Mouse (Mus musculus): ENCODE results near the gene Phf20. TPM values are rescaled to one million over a fixed set of nuclear protein-coding genes. Genes with fewer than 3 reads are reported as not detected.

The Phf20 gene
- polyA plus RNA-seq, 2 experiments: 2.9 to 10.1 TPM

- H3K27me3 ChIP-seq (ENCODE audit: control insufficient read depth, insufficient read depth, low read length): no peaks in the 10 kb centered on the region
- peak overlapping the region; percentile 23; the same call in 1 of the 2 replicates for H3K4me2 ChIP-seq (ENCODE audit: low read depth)
- H3K4me3 ChIP-seq (ENCODE audit: insufficient read depth in 1 of 2, low read depth in 2 of 2, low read length in 2 of 2): no peak overlapping the region; a peak in 1 of 4 replicates
- H3K9ac ChIP-seq (replicated peaks): no peak overlapping the region
- WGBS (ENCODE audit: insufficient replicate concordance): 77% methylated on average over 6 of the region's 6 CpGs
- DNase-seq (ENCODE audit: low read depth in 3 of 3, low spot score in 3 of 3) (no peak), ATAC-seq (ENCODE audit: insufficient read depth) (no peak)
- H3K27ac ChIP-seq: no peak overlapping the region
- H3K36me3 ChIP-seq (replicated peaks; ENCODE audit: control insufficient read depth, insufficient read depth, low read depth): peaks cover 56% of the 10 kb centered on the region
- no peaks in the 10 kb centered on the region for H3K9me3 ChIP-seq (ENCODE audit: control insufficient read depth, low read length)
- no peak for TF ChIP-seq CTCF (IDR thresholded peaks at IDR 0.05; ENCODE audit: low read depth)
- TF ChIP-seq EP300 (IDR thresholded peaks at IDR 0.05; ENCODE audit: low read depth): no peak
- peaks cover 9 to 19% of the 10 kb centered on the region in 2 experiments for H3K4me1 ChIP-seq (replicated peaks; ENCODE audit: control insufficient read depth in 2 of 2, insufficient read depth in 2 of 2, low read length in 1 of 2)
These were observed 19.2 kb upstream of the Phf20 start for GRCm38 (mm10) chr2:156177079-156177478.

GRCm38 (mm10) chr2:156177651-156178050, 18.6 kb upstream of the Phf20 start:
- TF ChIP-seq EP300 (IDR thresholded peaks at IDR 0.05; ENCODE audit: low read depth): no peak
- no peak for TF ChIP-seq CTCF (IDR thresholded peaks at IDR 0.05; ENCODE audit: low read depth)
- no peaks in the 10 kb centered on the region for H3K9me3 ChIP-seq (ENCODE audit: control insufficient read depth, low read length)
- peaks cover 51% of the 10 kb centered on the region for H3K36me3 ChIP-seq (replicated peaks; ENCODE audit: control insufficient read depth, insufficient read depth, low read depth)
- no peaks in the 10 kb centered on the region for H3K27me3 ChIP-seq (ENCODE audit: control insufficient read depth, insufficient read depth, low read length)
- 66% methylated on average over 7 of the region's 7 CpGs for WGBS (ENCODE audit: insufficient replicate concordance)
- H3K4me3 ChIP-seq (ENCODE audit: insufficient read depth in 1 of 2, low read depth in 2 of 2, low read length in 2 of 2): peak overlapping the region; percentile 49 to 82; a peak in 3 of 4 replicates
- DNase-seq (ENCODE audit: low read depth in 3 of 3, low spot score in 3 of 3) (no peak), ATAC-seq (ENCODE audit: insufficient read depth) (no peak)
- H3K4me2 ChIP-seq (ENCODE audit: low read depth): peak overlapping the region; percentile 80
- H3K27ac ChIP-seq: no peak overlapping the region
- peaks cover 9 to 19% of the 10 kb centered on the region in 2 experiments for H3K4me1 ChIP-seq (replicated peaks; ENCODE audit: control insufficient read depth in 2 of 2, insufficient read depth in 2 of 2, low read length in 1 of 2)
- no peak overlapping the region for H3K9ac ChIP-seq (replicated peaks)

GRCm38 (mm10) chr2:156179046-156179795, 17.0 kb upstream of the Phf20 start:
- ATAC-seq (ENCODE audit: insufficient read depth): peak; percentile 39
- Histone ChIP-seq H3K27me3 (ENCODE audit: control insufficient read depth, insufficient read depth, low read length) (no peaks in the 10 kb centered on the region), H3K9me3 (ENCODE audit: control insufficient read depth, low read length) (no peaks in the 10 kb centered on the region), H3K27ac (peak overlapping the region; percentile 96), H3K4me1 (replicated peaks; ENCODE audit: control insufficient read depth in 2 of 2, insufficient read depth in 2 of 2, low read length in 1 of 2) (peaks cover 9 to 19% of the 10 kb centered on the region in 2 experiments), H3K9ac (replicated peaks) (peak overlapping the region; percentile 99), H3K4me2 (ENCODE audit: low read depth) (peak overlapping the region; percentile 80), H3K4me3 (ENCODE audit: insufficient read depth in 1 of 2, low read depth in 2 of 2, low read length in 2 of 2) (peak overlapping the region; percentile 82 to 85), H3K36me3 (replicated peaks; ENCODE audit: control insufficient read depth, insufficient read depth, low read depth) (peaks cover 38% of the 10 kb centered on the region)
- WGBS (ENCODE audit: insufficient replicate concordance): under 1% methylated on average over 47 of the region's 47 CpGs
- peak; percentile 64 to 72 (median 65) for DNase-seq (ENCODE audit: low read depth in 3 of 3, low spot score in 3 of 3)
- TF ChIP-seq CTCF (IDR thresholded peaks at IDR 0.05; ENCODE audit: low read depth) (peak; percentile 32; the same call in 1 of the 2 replicates), EP300 (IDR thresholded peaks at IDR 0.05; ENCODE audit: low read depth) (no peak)

GRCm38 (mm10) chr2:156179796-156180093, 16.5 kb upstream of the Phf20 start:
- TF ChIP-seq CTCF (IDR thresholded peaks at IDR 0.05; ENCODE audit: low read depth) (no peak), EP300 (IDR thresholded peaks at IDR 0.05; ENCODE audit: low read depth) (no peak)
- Histone ChIP-seq H3K36me3 (replicated peaks; ENCODE audit: control insufficient read depth, insufficient read depth, low read depth) (peaks cover 33% of the 10 kb centered on the region), H3K9ac (replicated peaks) (peak overlapping the region; percentile 99), H3K9me3 (ENCODE audit: control insufficient read depth, low read length) (no peaks in the 10 kb centered on the region), H3K27ac (peak overlapping the region; percentile 96), H3K4me1 (replicated peaks; ENCODE audit: control insufficient read depth in 2 of 2, insufficient read depth in 2 of 2, low read length in 1 of 2) (peaks cover 9 to 19% of the 10 kb centered on the region in 2 experiments), H3K4me2 (ENCODE audit: low read depth) (peak overlapping the region; percentile 5; the same call in 1 of the 2 replicates), H3K27me3 (ENCODE audit: control insufficient read depth, insufficient read depth, low read length) (no peaks in the 10 kb centered on the region), H3K4me3 (ENCODE audit: insufficient read depth in 1 of 2, low read depth in 2 of 2, low read length in 2 of 2) (peak overlapping the region; percentile 82 to 85)
- under 1% methylated on average over 38 of the region's 41 CpGs for WGBS (ENCODE audit: insufficient replicate concordance)
- ATAC-seq (ENCODE audit: insufficient read depth) (peak; percentile 45), DNase-seq (ENCODE audit: low read depth in 3 of 3, low spot score in 3 of 3) (no peak)

GRCm38 (mm10) chr2:156180094-156180821, 16.0 kb upstream of the Phf20 start, which contains the start of gene Rbm39:
Gene Rbm39, minus strand, starts transcription at chr2:156180238.
- Histone ChIP-seq H3K4me3 (ENCODE audit: insufficient read depth in 1 of 2, low read depth in 2 of 2, low read length in 2 of 2) (peak within 1 kb of the TSS; percentile 82 to 85), H3K9ac (replicated peaks) (peak within 1 kb of the TSS; percentile 99), H3K4me1 (replicated peaks; ENCODE audit: control insufficient read depth in 2 of 2, insufficient read depth in 2 of 2, low read length in 1 of 2) (peaks cover 9 to 19% of the 10 kb centered on the region in 2 experiments), H3K36me3 (replicated peaks; ENCODE audit: control insufficient read depth, insufficient read depth, low read depth) (peaks cover 29% of the 10 kb centered on the region), H3K9me3 (ENCODE audit: control insufficient read depth, low read length) (no peaks in the 10 kb centered on the region), H3K27me3 (ENCODE audit: control insufficient read depth, insufficient read depth, low read length) (no peaks in the 10 kb centered on the region), H3K27ac (peak within 1 kb of the TSS; percentile 96), H3K4me2 (ENCODE audit: low read depth) (peak within 1 kb of the TSS; percentile 86)
- TF ChIP-seq CTCF (IDR thresholded peaks at IDR 0.05; ENCODE audit: low read depth) (peak; percentile 78), EP300 (IDR thresholded peaks at IDR 0.05; ENCODE audit: low read depth) (peak; percentile 94)
- ATAC-seq (ENCODE audit: insufficient read depth) (peak; percentile 91), DNase-seq (ENCODE audit: low read depth in 3 of 3, low spot score in 3 of 3) (peak; percentile 99 to 100 (median 99))
- under 1% methylated on average over 47 of the region's 47 CpGs for WGBS (ENCODE audit: insufficient replicate concordance)

Measured in liver, embryonic 14.5 days (tissue).